Mouse (Mus musculus): ENCODE data around the gene Smdt1.

DNA sequence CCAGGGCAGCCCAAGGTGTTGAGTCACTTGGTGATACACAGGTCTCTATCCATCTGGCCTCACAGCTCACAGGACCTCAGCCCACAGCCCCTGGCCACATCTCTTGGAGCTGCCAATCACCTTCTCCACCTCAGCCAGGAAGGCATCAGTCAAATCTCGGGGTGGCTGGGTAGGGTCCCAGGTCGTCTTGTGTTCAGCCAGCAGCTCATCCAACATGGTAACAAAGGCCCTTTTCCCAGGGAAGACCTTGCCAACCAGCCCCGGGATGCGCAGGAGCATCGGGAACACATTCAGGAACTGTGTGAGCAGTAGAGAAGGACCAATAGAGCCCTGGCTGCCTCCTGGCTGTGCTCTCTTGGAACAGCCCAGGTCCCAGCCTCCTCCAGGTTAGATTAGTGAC lies 34.2 kb downstream of the Smdt1 start:
- no peak for TF ChIP-seq CTCF (IDR thresholded peaks at IDR 0.05; ENCODE audit: low read depth)
- TF ChIP-seq EP300 (IDR thresholded peaks at IDR 0.05; ENCODE audit: low read depth): no peak
